Mouse (Mus musculus) lung, embryonic 15.5 days (tissue): ENCODE data around the gene Gtf2ird1. TPM values are rescaled to one million over a fixed set of nuclear protein-coding genes. Genes with fewer than 3 reads are reported as not detected.
"Not testable (repeated sequence)": the region's sequence is repeated elsewhere in the genome, so short reads cannot be mapped to it uniquely, and the experiment has no call there.

ENCODE experiments used
- ATAC-seq: fragments of 200-750 bp; cut with Nextera tagmentation; 2 replicates; pipeline ENCODE4 v1.8.0; 2017; ENCODE audit warnings: moderate number of reproducible peaks, borderline replicate concordance; ENCODE audit not compliant: low FRiP score, low TSS enrichment; ENCODE audit errors: extremely low read depth
- H3K27ac ChIP-seq: fragments of 300-500 bp; sonication (generic); 2 replicates; pipeline ENCODE4 v1.5.1; 2015; ENCODE audit warnings: moderate library complexity, mild to moderate bottlenecking, inconsistent platforms
- H3K27me3 ChIP-seq: fragments of 300-500 bp; sonication (generic); 2 replicates; pipeline ENCODE4 v1.6.1; 2015; ENCODE audit warnings: inconsistent platforms
- H3K36me3 ChIP-seq: fragments of 300-500 bp; sonication (generic); 2 replicates; pipeline ENCODE4 v1.6.1; 2015; ENCODE audit warnings: inconsistent platforms
- H3K4me1 ChIP-seq: fragments of 300-500 bp; sonication (generic); 2 replicates; pipeline ENCODE4 v1.6.1; 2015; ENCODE audit warnings: inconsistent platforms
- H3K4me2 ChIP-seq: fragments of 300-500 bp; sonication (generic); 2 replicates; pipeline ENCODE4 v1.6.1; 2015; ENCODE audit warnings: inconsistent platforms, mild to moderate bottlenecking, moderate library complexity
- H3K4me3 ChIP-seq: fragments of 300-500 bp; sonication (generic); 2 replicates; pipeline ENCODE4 v1.5.1; 2015; ENCODE audit warnings: mild to moderate bottlenecking, inconsistent platforms
- H3K9ac ChIP-seq: fragments of 300-500 bp; sonication (generic); 2 replicates; pipeline ENCODE4 v1.6.1; 2015; ENCODE audit warnings: inconsistent platforms
- H3K9me3 ChIP-seq: fragments of 300-500 bp; sonication (generic); 2 replicates; pipeline ENCODE4 v1.6.1; 2016; ENCODE audit warnings: inconsistent platforms
- WGBS: fragments of 180-500 bp; shearing (Covaris S2); methylation state at CpG from one replicate; pipeline ENCODE4 v1.1.7; 2015; 5-methylcytosine and 5-hydroxymethylcytosine counted together
- polyA plus RNA-seq: library from polyadenylated mRNA; unstranded; fragments of >200 nt; fragmentation: Nextera tagmentation; extraction: Ambion mirVana; gene quantifications from 2 replicates; pipeline ENCODE4 v1.2.1, GENCODE M21; 2015

Gene Gtf2ird1
- polyA plus RNA-seq, 1 experiment from 2014 or later = 78.0 TPM

DNA sequence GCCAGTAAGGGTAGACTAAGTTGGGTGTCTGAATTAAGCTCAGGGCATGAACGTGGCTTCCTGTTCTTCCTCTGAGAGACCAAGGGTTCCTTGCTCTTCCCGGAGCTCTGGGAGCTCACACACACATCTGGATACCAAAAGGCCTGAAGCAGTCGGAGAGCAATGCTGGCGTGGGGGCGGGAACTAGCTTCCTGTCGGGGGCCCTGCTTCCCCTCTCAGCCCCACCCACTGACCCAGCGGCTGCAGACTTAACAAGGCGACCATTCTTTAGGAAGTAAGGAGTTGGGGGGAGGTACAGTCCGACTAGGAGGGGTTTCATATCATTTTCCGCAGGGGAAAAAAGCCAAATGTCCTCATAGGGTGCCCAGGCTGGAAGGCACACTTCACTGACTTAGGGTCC is 61.9 kb downstream of the Gtf2ird1 start:
- peaks cover 21% of the 10 kb centered on the region; the same call in 1 of the 2 replicates for H3K4me1 ChIP-seq
- no peaks in the 10 kb centered on the region for H3K27me3 ChIP-seq
- H3K36me3 ChIP-seq = peaks cover 68% of the 10 kb centered on the region
- peak overlapping the region; percentile 5; the same call in 1 of the 2 replicates for H3K4me2 ChIP-seq
- ATAC-seq = peak; percentile 84
- H3K9me3 ChIP-seq = no peaks in the 10 kb centered on the region
- no peak overlapping the region for H3K4me3 ChIP-seq
- WGBS = 27% methylated on average over 10 of the region's 10 CpGs
- no peak overlapping the region for H3K9ac ChIP-seq
- peak overlapping the region; percentile 81 for H3K27ac ChIP-seq

DNA sequence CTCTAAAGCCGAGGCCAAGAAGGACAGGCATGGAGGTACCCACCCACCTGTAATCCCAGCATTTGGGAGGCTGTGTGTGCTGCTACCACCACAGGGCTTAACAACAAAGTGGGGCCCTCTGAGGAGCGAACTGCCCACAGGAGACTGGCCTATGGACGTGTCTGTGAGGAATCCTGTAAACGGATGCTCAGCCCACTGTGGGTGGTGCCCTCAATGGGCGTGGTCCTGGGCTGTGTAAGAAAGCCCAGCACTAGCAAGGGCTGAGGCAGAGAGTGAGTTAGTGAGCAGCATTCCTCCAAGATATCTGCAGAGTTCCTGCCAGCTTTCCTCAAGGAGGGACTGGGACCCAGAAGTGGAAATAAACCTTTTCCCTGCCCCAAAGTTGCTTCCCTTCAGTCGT is 62.9 kb downstream of the Gtf2ird1 start:
- no peaks in the 10 kb centered on the region for H3K9me3 ChIP-seq
- peaks cover 21% of the 10 kb centered on the region; the same call in 1 of the 2 replicates for H3K4me1 ChIP-seq

DNA sequence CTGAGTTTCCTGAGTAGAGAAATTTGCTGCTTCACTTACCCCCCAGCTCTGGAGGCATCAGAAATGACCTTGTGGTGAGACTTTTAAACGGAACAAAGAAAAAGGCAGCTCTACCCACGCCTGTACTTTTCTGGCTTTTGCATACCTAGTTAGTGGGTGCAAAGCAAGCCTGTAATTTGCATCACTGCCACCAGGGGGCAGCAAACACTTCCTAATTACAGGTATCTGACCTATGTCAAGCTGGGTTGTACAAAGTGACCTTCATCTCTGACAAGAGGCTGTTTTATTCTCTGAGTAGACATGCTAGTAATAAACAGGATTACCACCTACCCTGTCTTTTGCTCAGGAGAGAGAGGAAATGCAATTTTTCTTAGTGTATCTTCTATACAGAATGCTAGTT is 71.4 kb downstream of the Gtf2ird1 start:
- H3K4me3 ChIP-seq = no peak overlapping the region
- 69% methylated on average over 2 of the region's 2 CpGs for WGBS
- no peaks in the 10 kb centered on the region for H3K4me1 ChIP-seq
- no peaks in the 10 kb centered on the region for H3K27me3 ChIP-seq
- no peak overlapping the region for H3K27ac ChIP-seq
- H3K9ac ChIP-seq = no peak overlapping the region
- no peaks in the 10 kb centered on the region for H3K9me3 ChIP-seq
- peaks cover 87% of the 10 kb centered on the region for H3K36me3 ChIP-seq
- H3K4me2 ChIP-seq = no peak overlapping the region
- no peak for ATAC-seq

More for the DNA sequence above, 62.9 kb downstream of the Gtf2ird1 start:
- peaks cover 70% of the 10 kb centered on the region for H3K36me3 ChIP-seq
- no peak overlapping the region for H3K4me2 ChIP-seq
- 59% methylated on average over 6 of the region's 6 CpGs for WGBS
- no peak overlapping the region for H3K4me3 ChIP-seq
- no peaks in the 10 kb centered on the region for H3K27me3 ChIP-seq
- ATAC-seq = peak; percentile 36; the same call in 1 of the 2 replicates
- H3K9ac ChIP-seq = no peak overlapping the region
- peak overlapping the region; percentile 81 for H3K27ac ChIP-seq

DNA sequence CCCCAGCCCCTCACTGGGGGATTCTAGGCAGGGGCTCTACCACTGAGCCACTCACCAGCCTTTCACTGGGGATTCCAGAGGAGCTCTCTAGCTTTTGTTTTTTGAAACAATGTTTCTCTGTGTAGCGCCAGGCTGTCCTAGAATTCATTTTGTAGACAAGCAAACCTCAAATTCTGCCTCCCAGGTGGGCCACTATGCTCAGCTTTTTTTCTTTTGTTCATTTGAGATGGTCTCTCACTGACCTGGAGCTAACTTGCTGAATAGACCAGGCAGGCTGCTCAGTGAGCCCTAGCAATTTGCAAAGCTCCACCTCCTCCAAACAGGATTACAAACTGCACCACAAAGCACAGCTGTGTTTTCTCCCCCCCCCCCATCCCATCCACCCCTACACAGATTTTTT is 81.3 kb downstream of the Gtf2ird1 start:
- Histone ChIP-seq H3K4me2 (no peak overlapping the region), H3K4me1 (no peaks in the 10 kb centered on the region), H3K27me3 (no peaks in the 10 kb centered on the region), H3K27ac (0 out of 2 replicates have a peak overlapping the region, but pooled peaks have one; percentile 11), H3K4me3 (no peak overlapping the region), H3K9ac (no peak overlapping the region), H3K36me3 (peaks cover 40% of the 10 kb centered on the region), H3K9me3 (no peaks in the 10 kb centered on the region)
- WGBS = 80% methylated on average over 1 of the region's 1 CpGs
- ATAC-seq = no peak

DNA sequence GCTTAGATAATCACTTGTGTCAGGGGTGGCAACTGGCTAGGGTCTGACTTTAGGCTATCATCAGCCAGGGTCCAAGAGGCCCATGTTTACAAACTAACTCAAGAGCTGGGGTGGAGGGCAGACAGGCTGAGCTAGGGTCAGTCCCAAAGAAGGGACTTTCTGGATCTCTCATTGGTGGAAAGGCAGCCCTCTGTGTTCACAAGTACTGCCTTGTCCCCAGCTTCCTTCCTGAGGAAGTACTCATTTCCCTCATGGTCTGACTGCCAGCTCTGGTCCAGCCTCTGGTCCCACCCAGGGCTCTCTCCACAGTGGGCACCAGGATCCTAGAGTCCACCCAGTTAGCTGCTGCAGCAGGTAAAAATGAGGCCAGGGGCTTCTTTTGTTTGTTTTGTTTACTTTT is 82.0 kb downstream of the Gtf2ird1 start:
- peak; percentile 77 for ATAC-seq
- Histone ChIP-seq H3K4me2 (no peak overlapping the region), H3K9me3 (no peaks in the 10 kb centered on the region), H3K36me3 (peaks cover 47% of the 10 kb centered on the region), H3K27me3 (no peaks in the 10 kb centered on the region), H3K4me3 (no peak overlapping the region), H3K4me1 (no peaks in the 10 kb centered on the region), H3K27ac (peak overlapping the region; percentile 89), H3K9ac (no peak overlapping the region)

DNA sequence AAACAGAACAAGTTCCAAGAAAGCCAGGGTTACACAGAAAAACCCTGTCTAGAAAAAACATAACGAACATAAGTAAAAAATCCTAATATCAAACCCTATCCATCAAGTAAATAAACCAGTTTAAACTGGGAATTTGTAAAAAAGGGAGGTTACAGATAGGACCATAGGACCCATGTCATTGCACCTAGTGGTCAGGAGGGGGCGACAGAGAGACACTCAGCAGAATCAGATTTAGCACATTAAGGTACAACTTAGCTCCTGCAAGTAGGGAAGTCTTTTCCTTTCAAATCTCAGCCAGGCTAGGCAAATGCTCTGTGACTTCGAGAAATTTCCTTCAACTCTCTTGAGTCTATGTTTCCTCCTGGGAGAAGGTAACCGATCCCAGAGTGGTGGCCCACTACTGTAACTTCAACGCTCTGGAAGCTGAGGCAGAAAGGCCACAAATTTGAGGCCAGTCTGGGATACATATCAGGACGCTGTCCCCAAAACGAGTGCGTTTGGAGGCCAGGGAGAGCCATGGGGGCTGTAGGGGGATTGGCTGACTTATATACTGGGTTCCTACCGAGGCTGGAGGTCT is 82.5 kb downstream of the Gtf2ird1 start:
- H3K4me1 ChIP-seq = no peaks in the 10 kb centered on the region
- peak; percentile 41; the same call in 1 of the 2 replicates for ATAC-seq
- peaks cover 49% of the 10 kb centered on the region for H3K36me3 ChIP-seq
- H3K9ac ChIP-seq = no peak overlapping the region
- no peaks in the 10 kb centered on the region for H3K27me3 ChIP-seq
- no peaks in the 10 kb centered on the region for H3K9me3 ChIP-seq
- H3K27ac ChIP-seq = peak overlapping the region; percentile 89
- WGBS = 59% methylated on average over 9 of the region's 9 CpGs
- no peak overlapping the region for H3K4me3 ChIP-seq
- no peak overlapping the region for H3K4me2 ChIP-seq

DNA sequence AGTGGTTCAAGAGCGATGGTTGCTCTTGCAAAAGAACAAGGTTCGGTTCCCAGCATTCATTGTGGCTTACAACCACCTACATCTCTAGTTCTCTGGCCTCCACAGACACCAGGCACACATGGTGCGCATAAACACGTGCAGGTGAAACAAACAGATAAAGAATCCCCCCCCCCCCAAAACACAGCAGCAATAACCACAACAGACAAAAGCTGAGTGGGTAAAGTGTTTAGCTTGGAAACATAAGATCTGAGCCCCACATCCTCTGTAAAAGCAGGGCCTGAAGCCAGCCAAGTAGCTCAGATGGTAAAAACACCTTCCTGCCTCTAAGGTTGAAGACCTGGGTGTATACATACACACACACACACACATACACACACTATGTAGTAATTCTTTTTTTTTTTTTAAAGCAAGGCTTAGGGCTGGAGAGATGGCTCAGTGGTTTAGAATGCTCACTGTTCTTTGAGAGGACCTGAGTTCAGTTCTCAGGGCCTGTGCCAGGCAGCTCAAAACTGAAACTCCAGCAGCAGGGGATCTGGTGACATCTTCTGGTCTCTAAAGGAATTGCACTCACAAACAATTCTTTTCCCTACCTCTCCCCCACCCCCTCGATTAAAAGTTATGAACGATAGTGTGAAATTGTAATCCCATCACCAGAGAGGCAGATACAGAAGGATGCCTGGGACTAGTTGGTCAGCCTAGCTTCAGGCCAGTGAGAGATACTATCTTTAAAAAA is 83.4 kb downstream of the Gtf2ird1 start:
- no peak overlapping the region for H3K4me2 ChIP-seq
- H3K36me3 ChIP-seq = peaks cover 50% of the 10 kb centered on the region
- no peak overlapping the region for H3K27ac ChIP-seq
- H3K4me3 ChIP-seq = no peak overlapping the region
- H3K9me3 ChIP-seq = no peaks in the 10 kb centered on the region
- no peak for ATAC-seq
- no peaks in the 10 kb centered on the region for H3K27me3 ChIP-seq
- no peaks in the 10 kb centered on the region for H3K4me1 ChIP-seq
- 95% methylated on average over 6 of the region's 6 CpGs for WGBS
- H3K9ac ChIP-seq = no peak overlapping the region

DNA sequence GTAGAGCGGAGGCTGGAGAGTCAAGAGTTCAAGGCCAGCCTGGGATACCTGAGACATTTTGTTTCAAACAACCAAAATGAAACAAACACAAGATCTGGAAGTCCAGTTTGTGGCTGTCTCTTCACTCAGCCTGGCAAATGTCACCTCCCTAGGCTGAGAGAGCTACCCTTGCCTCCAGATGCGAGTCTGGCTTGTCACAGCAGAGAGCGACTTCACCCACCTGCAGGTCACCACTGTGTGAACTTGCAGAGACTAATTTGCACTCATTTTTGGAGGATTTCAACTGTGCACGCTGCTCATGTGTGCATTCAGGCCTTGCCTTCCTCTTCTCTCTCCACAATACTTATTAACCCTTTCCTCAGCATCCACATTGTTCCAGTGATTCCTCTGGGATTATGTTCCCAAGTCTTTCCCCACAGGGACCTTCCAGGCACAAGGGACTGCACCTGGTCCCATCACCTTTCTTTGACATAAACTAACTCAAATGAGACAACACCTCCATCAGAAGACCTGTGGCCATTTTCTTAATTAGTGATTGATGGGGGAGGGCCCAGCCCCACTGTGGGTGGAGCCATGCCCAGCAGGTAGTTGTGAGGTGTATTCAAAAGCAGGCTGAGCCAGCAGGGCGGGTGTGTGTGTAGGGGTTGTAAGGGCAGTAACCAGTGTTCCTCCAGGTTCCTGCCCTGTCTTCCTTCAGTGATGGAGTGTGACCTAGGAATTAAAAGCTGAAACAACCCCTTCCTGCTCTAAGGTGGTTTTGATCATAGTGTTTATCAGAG is 84.8 kb downstream of the Gtf2ird1 start:
- H3K27ac ChIP-seq = no peak overlapping the region
- no peaks in the 10 kb centered on the region for H3K4me1 ChIP-seq
- WGBS = 85% methylated on average over 5 of the region's 5 CpGs
- no peak overlapping the region for H3K9ac ChIP-seq
- H3K27me3 ChIP-seq = no peaks in the 10 kb centered on the region
- no peaks in the 10 kb centered on the region for H3K9me3 ChIP-seq
- ATAC-seq = no peak
- H3K36me3 ChIP-seq = peaks cover 40% of the 10 kb centered on the region
- H3K4me3 ChIP-seq = no peak overlapping the region
- no peak overlapping the region for H3K4me2 ChIP-seq

DNA sequence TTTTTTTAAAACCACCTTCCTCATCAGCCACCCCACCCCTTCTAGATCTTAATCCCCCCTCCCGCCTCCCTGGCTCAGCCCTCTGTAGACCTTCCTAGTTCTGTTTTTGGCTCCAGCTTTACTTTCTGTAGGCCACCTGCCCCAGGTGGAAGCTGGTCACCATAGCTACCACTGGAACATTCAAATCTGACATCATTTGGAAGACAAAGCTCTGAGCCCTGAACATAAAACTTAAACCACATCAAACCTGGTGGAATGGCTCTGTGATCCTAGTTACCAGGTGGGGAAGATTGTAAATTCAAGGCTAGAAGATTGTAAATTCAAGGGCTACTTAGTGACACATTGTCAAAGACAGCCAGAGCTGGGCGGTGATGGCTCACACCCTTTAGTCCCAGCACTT is 85.7 kb downstream of the Gtf2ird1 start:
- WGBS = 79% methylated on average over 2 of the region's 2 CpGs
- no peak for ATAC-seq
- H3K4me3 ChIP-seq = no peak overlapping the region
- no peaks in the 10 kb centered on the region for H3K27me3 ChIP-seq
- no peak overlapping the region for H3K4me2 ChIP-seq
- H3K9me3 ChIP-seq = no peaks in the 10 kb centered on the region
- H3K27ac ChIP-seq = no peak overlapping the region
- H3K4me1 ChIP-seq = no peaks in the 10 kb centered on the region
- peaks cover 39% of the 10 kb centered on the region for H3K36me3 ChIP-seq
- H3K9ac ChIP-seq = no peak overlapping the region

DNA sequence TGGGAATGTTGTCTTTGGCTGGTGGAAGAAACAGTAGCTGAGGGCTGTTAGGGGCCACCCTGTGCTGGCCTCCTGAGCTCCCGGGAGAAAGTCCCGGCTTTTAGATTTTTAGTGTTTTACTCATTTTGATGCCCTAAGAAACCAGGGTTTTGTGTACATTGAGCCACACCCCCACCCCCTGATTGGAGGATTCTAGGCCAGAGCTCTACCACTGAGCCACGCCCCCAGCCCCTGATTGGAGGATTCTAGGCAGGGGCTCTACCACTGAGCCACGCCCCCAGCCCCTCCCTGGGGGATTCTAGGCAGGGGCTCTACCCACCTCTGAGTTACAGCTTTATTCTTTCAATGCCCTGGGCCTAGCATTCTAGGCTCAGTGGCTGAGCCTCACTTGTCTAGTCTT is 97.4 kb downstream of the Gtf2ird1 start:
- ATAC-seq = no peak
- Histone ChIP-seq H3K9me3 (no peaks in the 10 kb centered on the region), H3K4me1 (no peaks in the 10 kb centered on the region), H3K27ac (no peak overlapping the region), H3K9ac (no peak overlapping the region), H3K36me3 (peaks cover 53% of the 10 kb centered on the region), H3K4me3 (no peak overlapping the region), H3K4me2 (no peak overlapping the region), H3K27me3 (no peaks in the 10 kb centered on the region)
- WGBS = 85% methylated on average over 4 of the region's 4 CpGs

DNA sequence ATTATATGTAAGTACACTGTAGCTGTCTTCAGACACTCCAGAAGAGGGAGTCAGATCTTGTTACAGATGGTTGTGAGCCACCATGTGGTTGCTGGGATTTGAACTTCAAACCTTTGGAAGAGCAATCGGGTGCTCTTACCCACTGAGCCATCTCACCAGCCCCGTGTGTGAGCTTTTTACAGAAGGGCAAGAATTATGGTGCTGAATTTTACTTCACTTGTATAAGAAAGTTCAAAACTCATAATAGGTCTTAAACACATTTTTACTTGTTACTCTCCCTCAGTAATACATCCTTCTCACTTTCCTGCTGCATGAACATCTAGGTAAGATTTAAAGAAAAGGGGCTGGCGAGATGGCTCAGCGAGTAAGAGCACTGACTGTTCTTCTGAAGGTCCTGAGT is 101.1 kb downstream of the Gtf2ird1 start:
- peaks cover 34% of the 10 kb centered on the region for H3K36me3 ChIP-seq
- not testable (repeated sequence) for H3K27me3 ChIP-seq, H3K9ac ChIP-seq, H3K4me1 ChIP-seq, H3K4me2 ChIP-seq, H3K4me3 ChIP-seq, ATAC-seq, H3K27ac ChIP-seq, H3K9me3 ChIP-seq
- 91% methylated on average over 4 of the region's 4 CpGs for WGBS

DNA sequence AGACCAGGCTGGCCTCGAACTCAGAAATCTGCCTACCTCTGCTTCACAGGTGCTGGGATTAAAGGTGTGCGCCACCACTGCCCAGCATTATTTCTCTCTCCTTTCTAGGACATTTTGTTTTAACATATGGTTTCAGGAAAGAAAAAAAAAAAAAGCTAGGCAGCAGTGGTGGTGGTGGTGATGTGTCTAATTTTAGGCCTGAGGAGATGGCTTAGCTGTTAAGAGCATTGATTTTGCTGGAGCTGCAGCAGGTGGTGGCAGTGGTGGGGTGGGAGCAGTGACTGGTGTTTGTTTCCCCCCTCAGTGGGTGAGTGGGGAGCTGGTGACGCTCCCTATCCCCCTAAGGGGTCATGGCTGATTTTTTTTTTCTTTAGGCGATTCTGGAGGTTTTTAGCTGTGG is 103.4 kb downstream of the Gtf2ird1 start:
- Histone ChIP-seq H3K4me1 (0 out of 2 replicates have a peak, but pooled peaks cover 6% of the 10 kb centered on the region), H3K27ac (no peak overlapping the region), H3K9ac (no peak overlapping the region), H3K9me3 (no peaks in the 10 kb centered on the region), H3K4me2 (no peak overlapping the region), H3K27me3 (no peaks in the 10 kb centered on the region), H3K36me3 (peaks cover 12% of the 10 kb centered on the region), H3K4me3 (no peak overlapping the region)
- no peak for ATAC-seq
- 59% methylated on average over 4 of the region's 4 CpGs for WGBS
